Mouse (Mus musculus) sigmoid colon, adult 10 weeks (tissue): ENCODE measurements around the gene Exoc7. TPM values are rescaled to one million over a fixed set of nuclear protein-coding genes. Genes with fewer than 3 reads are reported as not detected.

Experiments
- polyA plus RNA-seq: library from polyadenylated mRNA; stranded (reverse); fragments of 350-450 nt; fragmentation: Illumina TruSeq; extraction: RNeasy Lipid Tissue Mini Kit (QIAGEN cat#74804); gene quantifications from one replicate; pipeline ENCODE4 v1.2.3, GENCODE M21; 2014; ENCODE audit warnings: low read depth, low replicate concordance

Exoc7 gene
- 8.8 TPM for polyA plus RNA-seq

GRCm38 (mm10) chr11:116307019-116307725 lies at the start of gene Exoc7:
TSS of gene Exoc7 (minus strand) at chr11:116307233.

GRCm38 (mm10) chr11:116335244-116336036 lies 28.4 kb upstream of the Exoc7 start, which contains the start of gene Foxj1:
TSS of gene Foxj1 (minus strand) at chr11:116335399.

GRCm38 (mm10) chr11:116280751-116281663 lies 26.0 kb downstream of the Exoc7 start, which contains the start of gene Galr2:
TSS of gene Galr2 (plus strand) at chr11:116280939.

GRCm38 (mm10) chr11:116274045-116274666 lies 32.9 kb downstream of the Exoc7 start, which contains the start of gene Srp68:
TSS of gene Srp68 (minus strand) at chr11:116274217.

Other genes starting within 250 kb of the Exoc7 start
- 0.22 TPM for gene Unc13d, start 229.3 kb downstream of the Exoc7 start, polyA plus RNA-seq
- gene Wbp2, start 220.2 kb downstream of the Exoc7 start, polyA plus RNA-seq, result 15.4 TPM
- 0.28 TPM for gene Trim47, start 180.0 kb downstream of the Exoc7 start, polyA plus RNA-seq
- 6.8 TPM for gene Trim65, start 176.1 kb downstream of the Exoc7 start, polyA plus RNA-seq
- 2.1 TPM for gene Mrpl38, start 168.4 kb downstream of the Exoc7 start, polyA plus RNA-seq
- 6.6 TPM for gene Fbf1, start 139.1 kb downstream of the Exoc7 start, polyA plus RNA-seq
- gene Ten1, start 108.4 kb downstream of the Exoc7 start, polyA plus RNA-seq, result 2.0 TPM
- 174 TPM for gene Acox1, start 108.2 kb downstream of the Exoc7 start, polyA plus RNA-seq
- not detected for gene Evpl, start 69.2 kb downstream of the Exoc7 start, polyA plus RNA-seq
- gene Srp68, start 33.0 kb downstream of the Exoc7 start, polyA plus RNA-seq, result 6.2 TPM
- gene Galr2, start 26.3 kb downstream of the Exoc7 start, polyA plus RNA-seq, result not detected
- not detected for gene Foxj1, start 28.2 kb upstream of the Exoc7 start, polyA plus RNA-seq
- 0.76 TPM for gene Rnf157, start 105.8 kb upstream of the Exoc7 start, polyA plus RNA-seq
- 18.4 TPM for gene Ubald2, start 126.9 kb upstream of the Exoc7 start, polyA plus RNA-seq
- gene Qrich2, start 159.0 kb upstream of the Exoc7 start, polyA plus RNA-seq, result not detected
- 45.0 TPM for gene Prpsap1, start 187.0 kb upstream of the Exoc7 start, polyA plus RNA-seq
- gene Sphk1, start 223.7 kb upstream of the Exoc7 start, polyA plus RNA-seq, result not detected